Mouse (Mus musculus): ENCODE data around the gene Gm826.

Gene Gm826

GRCm38 (mm10) chr2:160288538-160289151 is 45.3 kb downstream of the Gm826 start:
- in situ Hi-C loops (cut with MboI, MseI): no loop called here

GRCm38 (mm10) chr2:160275959-160276657 is 57.9 kb downstream of the Gm826 start:
- in situ Hi-C loops (cut with MboI, MseI): no loop called here

- in situ Hi-C loops (cut with MboI, MseI): no loop called here
Observed at GRCm38 (mm10) chr2:160267828-160268453, 66.0 kb downstream of the Gm826 start.

GRCm38 (mm10) chr2:160263861-160264260 is 70.1 kb downstream of the Gm826 start:
- in situ Hi-C loops (cut with MboI, MseI): no loop called here

GRCm38 (mm10) chr2:160261538-160261937 is 72.4 kb downstream of the Gm826 start:
- in situ Hi-C loops (cut with MboI, MseI): no loop called here
